Mouse (Mus musculus) liver, postnatal 0 days (tissue): Measurements from ENCODE around the gene Msx1.

ENCODE experiments used
- CTCF ChIP-seq: sonication (generic); IDR thresholded peaks from 2 replicates; pipeline ENCODE4 v1.5.1; 2016; ENCODE audit warnings: antibody characterized with exemption, low read depth
- EP300 ChIP-seq: IDR thresholded peaks from 2 replicates; pipeline ENCODE4 v1.6.1; 2016; ENCODE audit warnings: antibody characterized with exemption, low read depth, mild to moderate bottlenecking

DNA sequence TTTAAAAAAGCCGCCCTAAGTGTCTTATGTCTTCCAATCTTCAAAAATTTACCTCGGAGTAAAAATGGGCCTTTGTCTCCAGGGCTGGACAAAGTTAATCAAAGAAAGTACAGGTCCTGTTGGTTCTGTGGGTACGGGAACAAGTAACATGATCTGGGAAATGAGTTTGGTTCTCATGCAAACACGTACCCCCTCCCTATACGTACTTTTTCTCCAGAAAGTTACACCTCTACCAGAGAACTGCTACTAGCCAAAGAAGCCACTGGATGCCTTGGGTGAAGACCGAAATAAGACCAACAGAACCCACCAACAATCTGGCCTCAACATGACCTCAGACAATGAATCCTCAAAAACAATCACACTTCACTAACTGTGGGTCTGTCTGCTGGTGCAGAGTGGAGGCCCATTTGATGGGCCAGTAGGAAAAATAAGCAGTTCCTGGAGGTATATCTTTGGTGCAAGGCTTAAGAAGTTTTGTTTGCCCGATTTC lies 773 bp upstream of the Msx1 start:
- TF ChIP-seq CTCF: no peak
- no peak for TF ChIP-seq EP300
